Mouse (Mus musculus) heart, embryonic 16.5 days (tissue): ENCODE results near the gene Dctd. TPM values are rescaled to one million over a fixed set of nuclear protein-coding genes. Genes with fewer than 3 reads are reported as not detected.
"Not testable (repeated sequence)": the region's sequence is repeated elsewhere in the genome, so short reads cannot be mapped to it uniquely, and the experiment has no call there.

Experiments used
- ATAC-seq: fragments of 200-750 bp; cut with Nextera tagmentation; replicated peaks from 2 replicates; pipeline ENCODE4 v1.8.0; 2017; ENCODE audit warnings: moderate number of reproducible peaks; ENCODE audit not compliant: insufficient read depth, low FRiP score; ENCODE audit errors: extremely low read depth
- H3K27ac ChIP-seq: fragments of 300-500 bp; sonication (generic); 2 replicates; pipeline ENCODE4 v1.5.1; 2014; ENCODE audit warnings: mild to moderate bottlenecking, low read length, control low read depth, moderate library complexity
- H3K27me3 ChIP-seq: fragments of 300-500 bp; sonication (generic); 2 replicates; pipeline ENCODE4 v1.6.1; 2014; ENCODE audit warnings: low read length, mixed read lengths; ENCODE audit not compliant: control insufficient read depth, insufficient read depth
- H3K36me3 ChIP-seq: fragments of 300-500 bp; sonication (generic); 2 replicates; pipeline ENCODE4 v1.6.1; 2014; ENCODE audit not compliant: control insufficient read depth, insufficient read depth
- H3K4me1 ChIP-seq: fragments of 300-500 bp; sonication (generic); 2 replicates; pipeline ENCODE4 v1.6.1; 2014; ENCODE audit warnings: low read length, mixed read lengths; ENCODE audit not compliant: control insufficient read depth, insufficient read depth
- H3K4me2 ChIP-seq: fragments of 300-500 bp; sonication (generic); 2 replicates; pipeline ENCODE4 v1.6.1; 2014; ENCODE audit warnings: low read depth, mild to moderate bottlenecking, control low read depth, low read length
- H3K4me3 ChIP-seq: fragments of 300-500 bp; sonication (generic); 2 replicates; pipeline ENCODE4 v1.5.1; 2014; ENCODE audit warnings: mild to moderate bottlenecking, control low read depth, low read length
- H3K9ac ChIP-seq: fragments of 300-500 bp; sonication (generic); 2 replicates; pipeline ENCODE4 v1.6.1; 2014; ENCODE audit warnings: low read length, control low read depth
- H3K9me3 ChIP-seq: fragments of 300-500 bp; sonication (generic); replicated peaks from 2 replicates; pipeline ENCODE4 v1.6.1; 2016; ENCODE audit warnings: low read length; ENCODE audit not compliant: control insufficient read depth
- WGBS: fragments of 180-500 bp; shearing (Covaris S2); extraction: QIAGEN DNeasy Blood & Tissue Kit; methylation state at CpG from one replicate; pipeline ENCODE4 v1.1.7; 2014; 5-methylcytosine and 5-hydroxymethylcytosine counted together
- polyA plus RNA-seq: library from polyadenylated mRNA; unstranded; fragments of >200 nt; fragmentation: Nextera tagmentation; extraction: Ambion mirVana; gene quantifications from 2 replicates; pipeline ENCODE4 v1.2.1, GENCODE M21; 2015

The Dctd gene
- polyA plus RNA-seq, 1 experiment from 2014 or later, result 25.0 TPM

DNA sequence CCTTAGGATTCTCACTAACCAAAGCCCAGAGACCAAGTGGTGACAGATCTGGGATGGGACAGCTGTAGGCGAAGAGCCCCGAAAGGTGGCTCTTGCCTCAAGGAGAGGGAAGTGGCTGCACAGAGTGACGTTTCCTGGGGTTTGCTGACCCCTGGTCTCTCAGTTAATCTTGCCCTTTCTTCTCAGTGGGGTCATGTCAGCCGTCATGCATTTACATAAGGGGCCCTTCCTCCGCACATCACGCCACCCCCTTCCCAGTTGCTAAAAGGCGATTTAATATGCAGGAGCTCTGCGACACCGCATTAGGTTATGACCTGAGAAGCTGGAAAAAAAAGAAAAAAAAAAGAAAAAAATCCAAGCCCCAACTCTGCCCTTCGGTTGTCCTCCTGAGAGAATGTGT, 58.8 kb downstream of the Dctd start:
- no peak overlapping the region for H3K27ac ChIP-seq
- no peak overlapping the region for H3K4me3 ChIP-seq
- no peak overlapping the region for H3K4me2 ChIP-seq
- peaks cover 2% of the 10 kb centered on the region; the same call in 1 of the 2 replicates for H3K9me3 ChIP-seq
- WGBS, result 38% methylated on average over 10 of the region's 10 CpGs
- no peak overlapping the region for H3K9ac ChIP-seq
- H3K27me3 ChIP-seq, result no peaks in the 10 kb centered on the region
- ATAC-seq, result no peak
- peaks cover 9% of the 10 kb centered on the region for H3K4me1 ChIP-seq
- H3K36me3 ChIP-seq, result no peaks in the 10 kb centered on the region

- H3K4me3 ChIP-seq, result no peak overlapping the region
- 0 out of 2 replicates have a peak, but pooled peaks cover 3% of the 10 kb centered on the region for H3K4me1 ChIP-seq
- 65% methylated on average over 15 of the region's 15 CpGs for WGBS
- H3K9me3 ChIP-seq, result peaks cover 2% of the 10 kb centered on the region; the same call in 1 of the 2 replicates
- H3K4me2 ChIP-seq, result no peak overlapping the region
- no peaks in the 10 kb centered on the region for H3K36me3 ChIP-seq
- no peak overlapping the region for H3K9ac ChIP-seq
- H3K27ac ChIP-seq, result no peak overlapping the region
- no peaks in the 10 kb centered on the region for H3K27me3 ChIP-seq
- no peak for ATAC-seq
Observed at GRCm38 (mm10) chr8:48158560-48159217, 59.8 kb downstream of the Dctd start.

DNA sequence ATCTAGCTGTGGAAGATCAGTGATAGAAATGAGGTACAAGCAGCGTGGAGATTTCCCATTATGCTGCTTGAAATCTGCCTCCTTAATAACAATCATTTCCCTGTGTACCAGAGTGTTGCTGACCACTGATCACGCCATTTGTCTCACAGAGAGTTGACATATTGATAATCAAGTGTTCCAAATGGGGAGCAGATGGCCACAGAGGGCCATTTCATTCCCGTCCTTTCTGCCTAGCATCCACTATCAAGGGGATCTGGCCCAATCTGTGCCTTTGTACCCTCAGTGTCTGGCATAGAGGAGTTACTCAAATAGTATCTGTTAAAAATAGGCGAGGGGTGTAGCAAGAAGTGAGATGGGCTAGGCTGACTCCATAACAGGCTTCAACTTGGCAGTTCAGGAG, 78.5 kb downstream of the Dctd start:
- no peaks in the 10 kb centered on the region for H3K36me3 ChIP-seq
- no peak for ATAC-seq
- no peak overlapping the region for H3K9ac ChIP-seq
- no peaks in the 10 kb centered on the region for H3K4me1 ChIP-seq
- H3K4me3 ChIP-seq, result no peak overlapping the region
- WGBS, result 73% methylated on average over 4 of the region's 4 CpGs
- H3K27ac ChIP-seq, result no peak overlapping the region
- H3K9me3 ChIP-seq, result peaks cover 5% of the 10 kb centered on the region
- H3K27me3 ChIP-seq, result no peaks in the 10 kb centered on the region
- H3K4me2 ChIP-seq, result no peak overlapping the region

GRCm38 (mm10) chr8:48177876-48178275, 79.0 kb downstream of the Dctd start:
- no peaks in the 10 kb centered on the region for H3K4me1 ChIP-seq
- ATAC-seq, result no peak
- no peak overlapping the region for H3K9ac ChIP-seq
- no peak overlapping the region for H3K4me3 ChIP-seq
- WGBS, result 91% methylated on average over 1 of the region's 1 CpGs
- no peaks in the 10 kb centered on the region for H3K36me3 ChIP-seq
- no peaks in the 10 kb centered on the region for H3K27me3 ChIP-seq
- H3K27ac ChIP-seq, result no peak overlapping the region
- H3K9me3 ChIP-seq, result peaks cover 5% of the 10 kb centered on the region
- no peak overlapping the region for H3K4me2 ChIP-seq

DNA sequence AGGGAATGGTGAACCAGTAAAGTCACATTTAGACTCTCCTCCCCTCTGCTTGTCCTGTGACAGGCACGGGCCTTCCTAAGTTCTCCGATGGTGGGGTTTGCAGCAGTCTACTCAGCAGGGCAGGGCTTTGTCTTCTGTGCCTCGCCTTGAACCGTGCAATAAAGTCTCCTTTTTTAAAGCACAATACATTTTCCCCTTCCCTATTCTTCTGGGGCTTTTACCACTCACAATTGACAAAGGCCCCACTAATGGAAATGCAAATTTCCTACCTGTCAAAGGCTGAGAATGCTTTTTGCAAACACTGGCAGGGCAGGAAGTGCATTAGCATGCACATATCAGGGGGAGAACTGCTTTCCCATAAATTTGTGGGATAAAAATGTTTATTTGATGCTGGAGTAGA, 80.1 kb downstream of the Dctd start:
- no peak for ATAC-seq
- Histone ChIP-seq H3K4me1 (no peaks in the 10 kb centered on the region), H3K27me3 (no peaks in the 10 kb centered on the region), H3K4me2 (no peak overlapping the region), H3K9me3 (peaks cover 5% of the 10 kb centered on the region), H3K27ac (no peak overlapping the region), H3K4me3 (no peak overlapping the region), H3K9ac (no peak overlapping the region), H3K36me3 (no peaks in the 10 kb centered on the region)
- WGBS, result 82% methylated on average over 4 of the region's 4 CpGs

- H3K9me3 ChIP-seq, H3K27ac ChIP-seq, H3K9ac ChIP-seq, H3K36me3 ChIP-seq, H3K4me3 ChIP-seq, H3K4me1 ChIP-seq, H3K4me2 ChIP-seq, ATAC-seq, H3K27me3 ChIP-seq: not testable (repeated sequence)
- WGBS, result 79% methylated on average over 9 of the region's 9 CpGs
Observed at GRCm38 (mm10) chr8:48180146-48180545, 81.3 kb downstream of the Dctd start.

GRCm38 (mm10) chr8:48181000-48181399, 82.1 kb downstream of the Dctd start:
- 90% methylated on average over 3 of the region's 3 CpGs for WGBS
- H3K4me3 ChIP-seq, result no peak overlapping the region
- no peak overlapping the region for H3K27ac ChIP-seq
- H3K27me3 ChIP-seq, result no peaks in the 10 kb centered on the region
- H3K9ac ChIP-seq, result no peak overlapping the region
- no peak for ATAC-seq
- no peak overlapping the region for H3K4me2 ChIP-seq
- H3K9me3 ChIP-seq, result peaks cover 5% of the 10 kb centered on the region
- H3K4me1 ChIP-seq, result no peaks in the 10 kb centered on the region
- H3K36me3 ChIP-seq, result no peaks in the 10 kb centered on the region

DNA sequence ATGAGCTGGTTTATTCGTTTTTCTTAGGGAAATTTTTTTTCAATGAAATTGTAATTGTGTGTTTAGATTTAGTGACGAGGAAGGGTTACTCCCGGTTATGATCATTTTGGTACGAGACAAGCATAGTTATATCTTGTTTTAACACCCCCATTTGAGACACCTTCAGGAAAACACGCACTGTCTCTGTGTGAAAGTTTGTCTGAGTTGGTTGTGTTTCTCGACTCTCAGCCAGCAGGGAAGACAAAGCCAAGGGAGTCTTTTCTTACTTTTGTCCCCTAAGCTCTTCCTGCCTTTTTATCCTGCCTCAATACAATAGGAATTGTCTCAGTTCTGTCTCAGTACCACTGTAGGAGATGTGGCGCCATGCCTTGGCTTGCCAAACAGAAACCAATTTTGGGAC, 84.9 kb downstream of the Dctd start:
- H3K9ac ChIP-seq, result no peak overlapping the region
- no peak overlapping the region for H3K27ac ChIP-seq
- H3K9me3 ChIP-seq, result peaks cover 5% of the 10 kb centered on the region
- WGBS, result 86% methylated on average over 7 of the region's 7 CpGs
- H3K4me3 ChIP-seq, result no peak overlapping the region
- no peaks in the 10 kb centered on the region for H3K4me1 ChIP-seq
- ATAC-seq, result no peak
- H3K27me3 ChIP-seq, result no peaks in the 10 kb centered on the region
- no peaks in the 10 kb centered on the region for H3K36me3 ChIP-seq
- no peak overlapping the region for H3K4me2 ChIP-seq

DNA sequence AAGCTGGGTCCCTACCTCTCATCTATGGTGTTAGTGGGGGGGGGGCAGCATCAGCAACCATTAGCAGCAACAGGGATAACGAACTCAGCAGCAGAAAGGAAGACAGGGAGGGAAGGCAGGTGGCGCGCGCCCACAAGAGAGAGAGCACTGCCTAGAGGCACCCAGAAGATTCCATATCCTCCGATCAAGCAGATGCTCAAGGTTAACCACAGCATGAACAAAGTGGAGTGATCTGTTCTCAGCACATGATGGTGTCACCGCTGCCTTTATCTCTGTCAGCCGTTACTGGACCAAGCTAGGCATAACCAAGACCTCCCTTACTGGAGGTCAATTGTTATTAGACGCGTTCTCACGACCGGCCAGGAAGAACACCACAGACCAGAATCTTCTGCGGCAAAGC, 89.7 kb downstream of the Dctd start:
- H3K4me1 ChIP-seq, result no peaks in the 10 kb centered on the region
- no peak overlapping the region for H3K9ac ChIP-seq
- no peaks in the 10 kb centered on the region for H3K9me3 ChIP-seq
- no peaks in the 10 kb centered on the region for H3K36me3 ChIP-seq
- ATAC-seq, result no peak
- H3K4me3 ChIP-seq, result no peak overlapping the region
- H3K4me2 ChIP-seq, result no peak overlapping the region
- H3K27ac ChIP-seq, result no peak overlapping the region
- 93% methylated on average over 12 of the region's 12 CpGs for WGBS
- H3K27me3 ChIP-seq, result no peaks in the 10 kb centered on the region
